In the genomic region with DNA sequence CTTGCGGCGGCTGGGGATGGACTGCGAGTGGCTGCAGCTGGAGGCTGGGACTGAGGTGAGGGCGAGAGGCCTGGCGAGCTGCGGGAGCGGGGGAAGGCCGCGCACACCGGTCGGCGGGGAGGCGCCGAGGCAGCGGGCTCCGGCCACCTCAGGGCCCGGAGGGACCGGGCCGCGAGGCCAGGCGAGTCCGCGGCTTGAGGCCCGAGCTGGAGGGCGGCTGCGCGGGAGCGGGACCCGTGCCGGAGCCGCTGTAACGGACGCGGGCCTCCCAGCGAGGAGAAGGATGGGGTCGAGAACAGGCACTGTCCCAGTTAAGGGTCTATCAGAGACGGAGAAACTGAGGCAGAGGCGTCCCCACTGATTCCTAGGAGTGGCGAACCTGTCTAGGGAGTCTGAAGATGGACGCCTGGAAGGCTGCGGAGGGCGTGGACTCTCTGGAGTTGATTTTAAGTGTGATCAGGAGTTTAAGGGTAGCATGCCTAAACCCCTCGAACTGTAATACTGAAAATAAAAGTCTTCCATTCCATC, we compare ENCODE assay signal across 8 mouse cellular contexts. TPM values are rescaled to one million over a fixed set of nuclear protein-coding genes. Genes with fewer than 3 reads are reported as not detected.
A peak's percentile ranks its signal among the peaks of the same experiment; 100 is the strongest.
DNase-seq lines count a peak whose midpoint lies in the region; ATAC-seq and TF ChIP-seq lines count a peak whose summit lies in the region.

No protein-coding gene starts in this region.

- TF ChIP-seq CTCF in E14TG2a.4 (conservative IDR thresholded peaks at IDR 0.05; ENCODE audit: low read length), result no peak
- TF ChIP-seq CTCF in olfactory bulb, adult 2 months (IDR thresholded peaks at IDR 0.05; ENCODE audit: insufficient read depth, low read depth, low read length), result no peak

- H3K4me2 ChIP-seq in heart, embryonic 11.5 days, result peak overlapping the region; percentile 91
- H3K4me2 ChIP-seq in embryonic facial prominence, embryonic 14.5 days (ENCODE audit: low read depth, low read length), result peak overlapping the region; percentile 83
- peak overlapping the region; percentile 84 for H3K4me2 ChIP-seq in limb, embryonic 12.5 days

- WGBS in heart, embryonic 11.5 days (ENCODE audit: insufficient replicate concordance), result under 1% methylated on average over 43 of the region's 43 CpGs
- 0% methylated on average over 22 of the region's 43 CpGs for WGBS in embryonic facial prominence, embryonic 14.5 days
- WGBS in limb, embryonic 12.5 days, result under 1% methylated on average over 43 of the region's 43 CpGs
- under 1% methylated on average over 42 of the region's 43 CpGs for WGBS in olfactory bulb, adult 2 months

- DNase-seq in heart, postnatal 25 days (ENCODE audit: low spot score), result no peak
- DNase-seq in embryonic facial prominence, embryonic 14.5 days (ENCODE audit: low spot score), result no peak
- no peak for DNase-seq in layer of hippocampus, adult 8-10 months (ENCODE audit: low spot score in 2 of 2)
- DNase-seq in layer of hippocampus, adult 9-11 months, result no peak

- H3K36me3 ChIP-seq in heart, embryonic 11.5 days (ENCODE audit: control insufficient read depth, insufficient read depth, low read length), result no peaks in the 10 kb centered on the region
- H3K36me3 ChIP-seq in E14TG2a.4 (ENCODE audit: insufficient read depth, low read length), result peaks cover 26% of the 10 kb centered on the region
- H3K36me3 ChIP-seq in embryonic facial prominence, embryonic 14.5 days (ENCODE audit: control insufficient read depth, insufficient read depth, low read length), result peaks cover 21% of the 10 kb centered on the region
- H3K36me3 ChIP-seq in limb, embryonic 12.5 days, result peaks cover 27% of the 10 kb centered on the region

- ATAC-seq in heart, embryonic 11.5 days (replicated peaks; ENCODE audit: insufficient number of reproducible peaks, low FRiP score, low TSS enrichment), result peak; percentile 51
- peak; percentile 62 for ATAC-seq in embryonic facial prominence, embryonic 14.5 days (ENCODE audit: low read depth)
- 0 out of 2 replicates have a peak, but pooled peaks have one; percentile 27 for ATAC-seq in limb, embryonic 12.5 days (ENCODE audit: insufficient number of reproducible peaks, insufficient read depth, low FRiP score, low TSS enrichment, low read depth)

- H3K9me3 ChIP-seq in heart, embryonic 11.5 days (replicated peaks; ENCODE audit: control insufficient read depth, low read length), result no peaks in the 10 kb centered on the region
- H3K9me3 ChIP-seq in E14TG2a.4 (ENCODE audit: low read length), result no peaks in the 10 kb centered on the region
- H3K9me3 ChIP-seq in embryonic facial prominence, embryonic 14.5 days (ENCODE audit: control insufficient read depth, low read length), result no peaks in the 10 kb centered on the region
- H3K9me3 ChIP-seq in limb, embryonic 12.5 days, result no peaks in the 10 kb centered on the region

- intact Hi-C loops in heart, postnatal 25 days (cut with DNase I), result loop anchor here (2.0 kb wide), 1 partner anchor 46 kb away; a partner anchor contains a TSS

- H3K4me1 ChIP-seq in heart, embryonic 11.5 days (ENCODE audit: control insufficient read depth, insufficient read depth, low read length), result peaks cover 24% of the 10 kb centered on the region
- peaks cover 52% of the 10 kb centered on the region for H3K4me1 ChIP-seq in E14TG2a.4 (replicated peaks; ENCODE audit: low read depth, low read length)
- peaks cover 19% of the 10 kb centered on the region for H3K4me1 ChIP-seq in embryonic facial prominence, embryonic 14.5 days (ENCODE audit: control insufficient read depth, insufficient read depth, low read length)
- peaks cover 22% of the 10 kb centered on the region for H3K4me1 ChIP-seq in limb, embryonic 12.5 days (replicated peaks)
- H3K4me1 ChIP-seq in olfactory bulb, adult 2 months (ENCODE audit: control insufficient read depth, insufficient read depth, low read length), result peaks cover 10% of the 10 kb centered on the region

- peak overlapping the region; percentile 96 for H3K9ac ChIP-seq in heart, embryonic 11.5 days (ENCODE audit: low read depth, low read length)
- peak overlapping the region; percentile 98 for H3K9ac ChIP-seq in embryonic facial prominence, embryonic 14.5 days (ENCODE audit: low read depth, low read length)
- H3K9ac ChIP-seq in limb, embryonic 12.5 days (replicated peaks), result peak overlapping the region; percentile 98

- H3K27ac ChIP-seq in heart, embryonic 11.5 days (ENCODE audit: low read depth, low read length), result peak overlapping the region; percentile 93
- peak overlapping the region; percentile 94 for H3K27ac ChIP-seq in embryonic facial prominence, embryonic 14.5 days (replicated peaks; ENCODE audit: low read depth, low read length)
- H3K27ac ChIP-seq in limb, embryonic 12.5 days, result peak overlapping the region; percentile 99
- H3K27ac ChIP-seq in olfactory bulb, adult 2 months (ENCODE audit: insufficient read depth, low read depth, low read length), result peak overlapping the region; percentile 82

- TF ChIP-seq POLR2A in olfactory bulb, adult 2 months (IDR thresholded peaks at IDR 0.05; ENCODE audit: insufficient read depth, low read depth, low read length), result no peak

- H3K27me3 ChIP-seq in heart, embryonic 11.5 days (ENCODE audit: control insufficient read depth, insufficient read depth, low read length), result no peaks in the 10 kb centered on the region
- H3K27me3 ChIP-seq in E14TG2a.4 (ENCODE audit: insufficient read depth, low read length), result no peaks in the 10 kb centered on the region
- H3K27me3 ChIP-seq in embryonic facial prominence, embryonic 14.5 days (replicated peaks; ENCODE audit: control insufficient read depth, insufficient read depth, low read length), result no peaks in the 10 kb centered on the region
- H3K27me3 ChIP-seq in limb, embryonic 12.5 days, result no peaks in the 10 kb centered on the region

- peak overlapping the region; percentile 92 for H3K4me3 ChIP-seq in heart, embryonic 11.5 days (ENCODE audit: low read depth, low read length)
- H3K4me3 ChIP-seq in E14TG2a.4 (replicated peaks; ENCODE audit: low read length), result peak overlapping the region; percentile 90
- H3K4me3 ChIP-seq in embryonic facial prominence, embryonic 14.5 days (ENCODE audit: low read depth, low read length), result peak overlapping the region; percentile 83
- peak overlapping the region; percentile 99 for H3K4me3 ChIP-seq in limb, embryonic 12.5 days (replicated peaks)
- H3K4me3 ChIP-seq in olfactory bulb, adult 2 months (ENCODE audit: insufficient read depth, low read depth, low read length), result peak overlapping the region; percentile 98

RNA-seq across cellular contexts. Expression of a gene that starts 0.4 kb away (rescaled TPM):
- polyA plus RNA-seq in heart, embryonic 11.5 days (2014; fragmentation: Nextera tagmentation; extraction: Ambion mirVana), result 2.3 and 2.9 TPM in 2 replicates
- total RNA-seq in heart, postnatal 25 days (2021), result 1 to 10 TPM in 1 of 2 experiments, under 1 TPM in 1; 0.68 to 1.2 TPM
- 2.2 and 2.6 TPM in 2 replicates for polyA plus RNA-seq in embryonic facial prominence, embryonic 14.5 days (2014; fragmentation: Nextera tagmentation; extraction: Ambion mirVana)
- polyA plus RNA-seq in limb, embryonic 12.5 days (2016; fragmentation: Nextera tagmentation; extraction: Ambion mirVana), result 3.2 and 3.7 TPM in 2 replicates
- not detected in 2 replicates for polyA plus RNA-seq in olfactory bulb, adult 2 months (2012; ENCODE audit: insufficient read depth, insufficient read length, low replicate concordance, missing spikeins)
- total RNA-seq in layer of hippocampus, adult 8-10 months (2022), result 1 to 10 TPM; 4.5 to 6.3 (median 5.5) TPM

RNA-seq across cellular contexts. Expression of a gene that starts 0.5 kb away (rescaled TPM):
- 61.9 and 66.9 TPM in 2 replicates for polyA plus RNA-seq in heart, embryonic 11.5 days (2014; fragmentation: Nextera tagmentation; extraction: Ambion mirVana)
- 10 to 100 TPM; 20.0 to 21.2 TPM for total RNA-seq in heart, postnatal 25 days (2021)
- 66.0 and 68.1 TPM in 2 replicates for polyA plus RNA-seq in embryonic facial prominence, embryonic 14.5 days (2014; fragmentation: Nextera tagmentation; extraction: Ambion mirVana)
- polyA plus RNA-seq in limb, embryonic 12.5 days (2016; fragmentation: Nextera tagmentation; extraction: Ambion mirVana), result 102 and 108 TPM in 2 replicates
- polyA plus RNA-seq in olfactory bulb, adult 2 months (2012; ENCODE audit: insufficient read depth, insufficient read length, low replicate concordance, missing spikeins), result not detected in 2 replicates
- 10 to 100 TPM; 46.1 to 56.9 (median 52.0) TPM for total RNA-seq in layer of hippocampus, adult 8-10 months (2022)

RNA-seq across cellular contexts. Expression of a gene that starts 45.3 kb away (rescaled TPM):
- 99.9 and 101 TPM in 2 replicates for polyA plus RNA-seq in heart, embryonic 11.5 days (2014; fragmentation: Nextera tagmentation; extraction: Ambion mirVana)
- total RNA-seq in heart, postnatal 25 days (2021), result 10 to 100 TPM; 51.5 to 59.5 TPM
- polyA plus RNA-seq in embryonic facial prominence, embryonic 14.5 days (2014; fragmentation: Nextera tagmentation; extraction: Ambion mirVana), result 88.9 and 115 TPM in 2 replicates
- 138 and 147 TPM in 2 replicates for polyA plus RNA-seq in limb, embryonic 12.5 days (2016; fragmentation: Nextera tagmentation; extraction: Ambion mirVana)
- polyA plus RNA-seq in olfactory bulb, adult 2 months (2012; ENCODE audit: insufficient read depth, insufficient read length, low replicate concordance, missing spikeins), result 491 TPM in 1 of 2 replicates, not detected in the other
- 100 to 1,000 TPM; 108 to 142 (median 130) TPM for total RNA-seq in layer of hippocampus, adult 8-10 months (2022)
